ENCODE assay signal across 9 mouse cellular contexts in genomic region chr16:95459325-95459691, GRCm38 (mm10).
DNase-seq lines count a peak whose midpoint lies in the region; ATAC-seq and TF ChIP-seq lines count a peak whose summit lies in the region.
"Had no signal": no experiment of that assay in that cellular context is flagged by ENCODE, and none has a peak within 500 bp of the region (broad histone marks: within the 10 kb centered on the region; RNA-seq: fewer than 3 reads in every experiment).

No protein-coding gene starts in this region.

- H3K4me2 ChIP-seq in heart, embryonic 16.5 days (ENCODE audit: low read depth, low read length), result 0 out of 2 replicates have a peak overlapping the region, but pooled peaks have one; percentile 10
- H3K4me2 ChIP-seq in forebrain, embryonic 13.5 days, result no peak overlapping the region

- H3K4me1 ChIP-seq in lung, adult 2 months (ENCODE audit: control insufficient read depth, insufficient read depth, low read length), result peaks cover 11% of the 10 kb centered on the region
- peaks cover 3% of the 10 kb centered on the region for H3K4me1 ChIP-seq in heart, embryonic 16.5 days (ENCODE audit: control insufficient read depth, insufficient read depth, low read length)
- peaks cover 38% of the 10 kb centered on the region for H3K4me1 ChIP-seq in limb, embryonic 10.5 days
- no peaks in the 10 kb centered on the region for H3K4me1 ChIP-seq in forebrain, embryonic 13.5 days

- no peak overlapping the region for H3K9ac ChIP-seq in heart, embryonic 16.5 days (ENCODE audit: low read length)
- H3K9ac ChIP-seq in forebrain, embryonic 13.5 days, result no peak overlapping the region

- TF ChIP-seq CTCF in lung, adult 2 months (IDR thresholded peaks at IDR 0.05; ENCODE audit: insufficient read depth, low read length), result no peak

- ATAC-seq in heart, embryonic 16.5 days (replicated peaks; ENCODE audit: extremely low read depth, insufficient read depth, low FRiP score), result peak; percentile 66
- ATAC-seq in forebrain, embryonic 13.5 days, result no peak

- 44% methylated on average over 5 of the region's 5 CpGs for WGBS in lung, adult 2 months
- WGBS in heart, embryonic 16.5 days, result 54% methylated on average over 5 of the region's 5 CpGs
- WGBS in limb, embryonic 10.5 days, result 81% methylated on average over 5 of the region's 5 CpGs
- 82% methylated on average over 5 of the region's 5 CpGs for WGBS in forebrain, embryonic 13.5 days

- peak; percentile 27; the same call in 1 of the 2 replicates for TF ChIP-seq POLR2A in lung, adult 2 months (IDR thresholded peaks at IDR 0.05; ENCODE audit: borderline replicate concordance, extremely low read depth, low read depth, low read length)

- no peak overlapping the region for H3K4me3 ChIP-seq in lung, adult 2 months (replicated peaks; ENCODE audit: extremely low read depth, low read depth, low read length)
- H3K4me3 ChIP-seq in heart, embryonic 16.5 days (ENCODE audit: low read length), result no peak overlapping the region
- H3K4me3 ChIP-seq in limb, embryonic 10.5 days, result no peak overlapping the region
- no peak overlapping the region for H3K4me3 ChIP-seq in forebrain, embryonic 13.5 days

- H3K27me3 ChIP-seq in heart, embryonic 16.5 days (ENCODE audit: control insufficient read depth, insufficient read depth, low read length), result no peaks in the 10 kb centered on the region
- no peaks in the 10 kb centered on the region for H3K27me3 ChIP-seq in limb, embryonic 10.5 days (ENCODE audit: low read depth, poor library complexity, severe bottlenecking)
- H3K27me3 ChIP-seq in forebrain, embryonic 13.5 days, result no peaks in the 10 kb centered on the region

- H3K27ac ChIP-seq in heart, embryonic 16.5 days (ENCODE audit: low read length), result peak overlapping the region; percentile 64
- peak overlapping the region; percentile 46; the same call in 1 of the 2 replicates for H3K27ac ChIP-seq in limb, embryonic 10.5 days
- no peak overlapping the region for H3K27ac ChIP-seq in forebrain, embryonic 13.5 days

- H3K36me3 ChIP-seq in heart, embryonic 16.5 days (ENCODE audit: control insufficient read depth, insufficient read depth), result no peaks in the 10 kb centered on the region
- no peaks in the 10 kb centered on the region for H3K36me3 ChIP-seq in limb, embryonic 10.5 days
- no peaks in the 10 kb centered on the region for H3K36me3 ChIP-seq in forebrain, embryonic 13.5 days (ENCODE audit: poor library complexity, severe bottlenecking)
- H3K36me3 ChIP-seq: hindbrain, embryonic 10.5 days had no signal

- DNase-seq in lung, adult 2 months, result no peak
- DNase-seq in lung, postnatal 14 days, result no peak
- DNase-seq in limb, embryonic 10.5 days (ENCODE audit: low spot score), result no peak
- DNase-seq in urinary bladder, adult 18-20 months (ENCODE audit: low spot score in 2 of 2), result no peak
- DNase-seq in testis, postnatal 10 days (ENCODE audit: low spot score), result no peak
- DNase-seq: cerebellum, adult 9-11 months had no signal

- H3K9me3 ChIP-seq in heart, embryonic 16.5 days (replicated peaks; ENCODE audit: control insufficient read depth, low read length), result no peaks in the 10 kb centered on the region
- H3K9me3 ChIP-seq in limb, embryonic 10.5 days (replicated peaks), result no peaks in the 10 kb centered on the region
- no peaks in the 10 kb centered on the region for H3K9me3 ChIP-seq in forebrain, embryonic 13.5 days (replicated peaks)
- H3K9me3 ChIP-seq: hindbrain, embryonic 10.5 days had no signal
